Comparison of ENCODE assay signal across 14 mouse cellular contexts in the genomic region with DNA sequence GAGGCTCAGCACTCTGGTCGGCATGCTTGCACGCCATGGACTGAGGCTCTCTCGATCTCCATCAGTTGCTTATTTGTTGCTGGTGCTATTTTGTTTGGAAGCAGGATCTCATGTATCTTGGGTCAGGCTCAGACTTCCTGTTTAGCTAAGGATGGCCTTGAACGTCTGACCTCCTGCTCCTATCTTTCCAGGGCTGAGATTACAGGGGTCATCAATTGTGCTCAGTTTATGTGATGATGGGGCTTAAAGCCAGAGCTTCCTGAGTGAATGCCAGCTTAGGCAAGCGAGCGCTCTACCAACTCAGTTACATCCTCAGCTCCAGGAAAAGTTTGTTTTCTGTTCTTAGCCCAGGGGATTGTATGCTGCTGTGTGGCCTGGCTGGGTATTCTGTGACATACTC.
"Had no signal": no experiment of that assay in that cellular context is flagged by ENCODE, and none has a peak within 500 bp of the region (broad histone marks: within the 10 kb centered on the region; RNA-seq: fewer than 3 reads in every experiment).

No protein-coding gene starts in this region.

- H3K4me2 ChIP-seq: kidney, embryonic 15.5 days; liver, embryonic 13.5 days; midbrain, embryonic 11.5 days; midbrain, embryonic 15.5 days; neural tube, embryonic 12.5 days had no signal

- H3K27ac ChIP-seq: kidney, embryonic 15.5 days; limb, embryonic 10.5 days; liver, embryonic 13.5 days; macrophage; midbrain, embryonic 15.5 days; neural tube, embryonic 12.5 days had no signal

- H3K4me3 ChIP-seq: kidney, embryonic 15.5 days; limb, embryonic 10.5 days; liver, embryonic 13.5 days; megakaryocyte, embryonic 14.5 days; midbrain, embryonic 15.5 days; neural tube, embryonic 12.5 days had no signal

- ATAC-seq: hindbrain, embryonic 16.5 days; inflammation-experienced regulatory T-cells, adult 6 months; liver, postnatal 0 days; midbrain, embryonic 15.5 days had no signal

- DNase-seq: kidney, adult 11 months; liver, embryonic 13.5 days; liver, postnatal 0 days; thymus, adult 18-20 months; thymus, postnatal 14 days had no signal

- H3K9me3 ChIP-seq: kidney, embryonic 15.5 days; limb, embryonic 10.5 days; liver, embryonic 13.5 days; megakaryocyte, embryonic 14.5 days; midbrain, embryonic 15.5 days; neural tube, embryonic 12.5 days had no signal

- H3K36me3 ChIP-seq: kidney, embryonic 15.5 days; limb, embryonic 10.5 days; liver, embryonic 13.5 days; midbrain, embryonic 15.5 days; neural tube, embryonic 12.5 days had no signal

- H3K27me3 ChIP-seq: kidney, embryonic 15.5 days; liver, embryonic 13.5 days; megakaryocyte, embryonic 14.5 days; midbrain, embryonic 15.5 days had no signal

- H3K9ac ChIP-seq: kidney, embryonic 15.5 days; liver, embryonic 13.5 days; liver, postnatal 0 days; midbrain, embryonic 15.5 days; neural tube, embryonic 12.5 days had no signal
